Mouse (Mus musculus): ENCODE measurements around the gene Unc13b. TPM values are rescaled to one million over a fixed set of nuclear protein-coding genes. Genes with fewer than 3 reads are reported as not detected.

Gene Unc13b
- total RNA-seq (2014; rRNA removed) = 40.2 and 54.6 TPM in 2 replicates
- 6.3 and 7.9 TPM in 2 replicates for polyA plus RNA-seq (2015; fragmentation: Nextera tagmentation; extraction: Ambion mirVana)

DNA sequence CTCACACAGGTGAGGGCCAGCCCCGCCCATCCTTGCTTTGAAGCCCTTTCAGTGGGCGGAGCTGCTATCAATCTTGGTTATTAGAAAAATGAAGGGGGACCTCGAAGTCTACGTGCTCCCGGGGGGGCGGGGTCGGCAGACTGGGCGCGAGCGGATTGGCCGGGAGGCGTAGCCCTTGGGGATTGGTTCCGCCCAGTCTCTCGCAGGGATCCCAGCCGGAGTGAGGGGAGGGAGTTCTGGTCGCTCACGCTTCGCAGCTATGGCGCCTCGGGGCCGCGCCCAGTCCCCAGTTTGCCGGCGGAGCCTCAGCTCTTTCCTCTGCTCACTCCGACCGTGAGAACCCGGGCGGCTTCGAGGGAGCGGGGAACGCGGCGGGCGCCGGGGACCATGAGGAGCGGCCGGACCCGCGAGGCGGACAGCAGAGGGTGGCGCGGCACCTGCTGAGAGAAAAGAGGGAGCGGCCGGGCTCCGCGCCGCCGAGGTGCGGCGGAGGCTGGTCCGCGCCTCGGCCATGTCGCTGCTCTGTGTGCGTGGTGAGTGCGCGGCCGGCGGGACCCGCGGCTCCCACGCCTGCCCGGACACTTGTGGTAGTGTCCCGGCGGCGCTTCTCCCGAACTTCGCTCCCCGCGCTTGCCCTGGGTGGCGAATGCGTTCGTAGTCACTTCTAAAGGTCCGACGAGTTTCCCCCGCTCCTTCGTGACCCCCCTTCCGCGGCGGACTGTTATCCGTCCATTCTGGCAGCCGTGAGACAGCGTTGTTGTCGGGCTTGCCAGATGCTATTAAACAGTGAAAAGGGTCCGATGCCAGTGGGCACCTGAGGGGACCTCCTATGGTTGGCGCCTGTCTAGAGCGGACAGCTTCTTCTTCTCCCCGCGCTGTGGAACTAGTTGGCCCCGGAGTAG is at the start of gene Unc13b:
Gene Unc13b (plus strand): TSS at position 201 of the 902 bp plus-strand sequence.
- peak within 1 kb of the TSS; percentile 80 for H3K27ac ChIP-seq (ENCODE audit: low read depth, low read length)
- 0 out of 2 replicates have a peak, but pooled peaks have one; percentile 2 for TF ChIP-seq CTCF (IDR thresholded peaks at IDR 0.05)
- under 1% methylated on average over 88 of the region's 90 CpGs for WGBS

GRCm38 (mm10) chr4:43010161-43011038 is 48.4 kb upstream of the Unc13b start, which contains the start of gene Fancg:
Fancg (minus strand) TSS chr4:43010506.
- Histone ChIP-seq H3K27ac (ENCODE audit: low read depth, low read length) (no peak within 1 kb of the TSS), H3K36me3 (ENCODE audit: insufficient read depth, low read length) (no peaks in the 10 kb centered on the region), H3K9me3 (ENCODE audit: low read length) (no peaks in the 10 kb centered on the region), H3K4me2 (ENCODE audit: low read depth, low read length, poor library complexity, severe bottlenecking) (peak within 1 kb of the TSS; percentile 92), H3K27me3 (ENCODE audit: insufficient read depth, low read length) (no peaks in the 10 kb centered on the region), H3K4me3 (ENCODE audit: low read depth, low read length) (peak within 1 kb of the TSS; percentile 72), H3K9ac (replicated peaks; ENCODE audit: low read length, poor library complexity, severe bottlenecking) (peak within 1 kb of the TSS; percentile 55), H3K4me1 (ENCODE audit: insufficient read depth, low read length) (peaks cover 4% of the 10 kb centered on the region; the same call in 1 of the 2 replicates)
- WGBS = under 1% methylated on average over 37 of the region's 37 CpGs
- TF ChIP-seq CTCF (IDR thresholded peaks at IDR 0.05) = no peak
- ATAC-seq (ENCODE audit: low FRiP score) (peak; percentile 85), DNase-seq (ENCODE audit: low spot score) (peak; percentile 83)

More for the DNA sequence above, at the start of gene Unc13b:
- Histone ChIP-seq H3K27me3 (ENCODE audit: insufficient read depth, low read length) (no peaks in the 10 kb centered on the region), H3K9me3 (ENCODE audit: low read length) (no peaks in the 10 kb centered on the region), H3K4me3 (ENCODE audit: low read depth, low read length) (peak within 1 kb of the TSS; percentile 76), H3K9ac (replicated peaks; ENCODE audit: low read length, poor library complexity, severe bottlenecking) (peak within 1 kb of the TSS; percentile 81), H3K4me1 (ENCODE audit: insufficient read depth, low read length) (0 out of 2 replicates have a peak, but pooled peaks cover 2% of the 10 kb centered on the region), H3K4me2 (ENCODE audit: low read depth, low read length, poor library complexity, severe bottlenecking) (peak within 1 kb of the TSS; percentile 71), H3K36me3 (ENCODE audit: insufficient read depth, low read length) (no peaks in the 10 kb centered on the region)
- peak; percentile 97 for ATAC-seq (ENCODE audit: low FRiP score)
- DNase-seq (ENCODE audit: low spot score) = peak; percentile 95

GRCm38 (mm10) chr4:43012091-43012490 is 46.7 kb upstream of the Unc13b start:
- WGBS = 98% methylated on average over 1 of the region's 1 CpGs
- no peak overlapping the region for H3K4me2 ChIP-seq (ENCODE audit: low read depth, low read length, poor library complexity, severe bottlenecking)
- no peak for TF ChIP-seq CTCF (IDR thresholded peaks at IDR 0.05)
- H3K27ac ChIP-seq (ENCODE audit: low read depth, low read length) = no peak overlapping the region
- H3K4me1 ChIP-seq (ENCODE audit: insufficient read depth, low read length) = peaks cover 4% of the 10 kb centered on the region; the same call in 1 of the 2 replicates
- no peak overlapping the region for H3K4me3 ChIP-seq (ENCODE audit: low read depth, low read length)
- H3K27me3 ChIP-seq (ENCODE audit: insufficient read depth, low read length) = no peaks in the 10 kb centered on the region
- H3K9me3 ChIP-seq (ENCODE audit: low read length) = no peaks in the 10 kb centered on the region
- no peak overlapping the region for H3K9ac ChIP-seq (replicated peaks; ENCODE audit: low read length, poor library complexity, severe bottlenecking)
- ATAC-seq (ENCODE audit: low FRiP score) = no peak
- DNase-seq (ENCODE audit: low spot score) = no peak
- no peaks in the 10 kb centered on the region for H3K36me3 ChIP-seq (ENCODE audit: insufficient read depth, low read length)

GRCm38 (mm10) chr4:43018156-43018555 is 40.6 kb upstream of the Unc13b start:
- WGBS = 97% methylated on average over 4 of the region's 4 CpGs
- ATAC-seq (ENCODE audit: low FRiP score) (no peak), DNase-seq (ENCODE audit: low spot score) (no peak)
- no peak overlapping the region for H3K9ac ChIP-seq (replicated peaks; ENCODE audit: low read length, poor library complexity, severe bottlenecking)
- H3K9me3 ChIP-seq (ENCODE audit: low read length) = no peaks in the 10 kb centered on the region
- no peak for TF ChIP-seq CTCF (IDR thresholded peaks at IDR 0.05)
- no peaks in the 10 kb centered on the region for H3K4me1 ChIP-seq (ENCODE audit: insufficient read depth, low read length)
- H3K36me3 ChIP-seq (ENCODE audit: insufficient read depth, low read length) = peaks cover 49% of the 10 kb centered on the region
- no peak overlapping the region for H3K4me2 ChIP-seq (ENCODE audit: low read depth, low read length, poor library complexity, severe bottlenecking)
- H3K27ac ChIP-seq (ENCODE audit: low read depth, low read length) = no peak overlapping the region
- H3K4me3 ChIP-seq (ENCODE audit: low read depth, low read length) = no peak overlapping the region
- no peaks in the 10 kb centered on the region for H3K27me3 ChIP-seq (ENCODE audit: insufficient read depth, low read length)

DNA sequence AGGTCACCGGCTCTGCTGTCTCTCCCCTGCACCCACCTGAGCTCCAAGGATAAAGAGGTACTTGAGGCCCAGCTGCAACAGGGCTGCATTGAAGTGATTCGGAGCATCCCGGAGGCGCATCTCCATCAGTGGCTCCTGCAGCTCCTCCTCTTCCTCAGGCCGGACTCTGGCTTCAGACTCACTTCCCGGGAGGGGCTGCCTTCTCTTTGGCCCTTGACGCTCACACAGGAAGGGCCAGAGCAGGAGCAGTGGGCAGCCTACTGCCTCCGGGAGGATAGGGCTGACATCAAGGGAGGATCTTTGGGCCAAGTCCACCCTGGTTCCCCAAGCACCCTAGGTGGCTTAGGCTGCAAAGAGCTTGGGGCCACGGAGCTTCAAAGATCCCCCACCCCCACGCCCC is 39.6 kb upstream of the Unc13b start:
- no peak overlapping the region for H3K4me3 ChIP-seq (ENCODE audit: low read depth, low read length)
- TF ChIP-seq CTCF (IDR thresholded peaks at IDR 0.05) = no peak
- peaks cover 1% of the 10 kb centered on the region; the same call in 1 of the 2 replicates for H3K4me1 ChIP-seq (ENCODE audit: insufficient read depth, low read length)
- WGBS = 94% methylated on average over 10 of the region's 10 CpGs
- H3K27me3 ChIP-seq (ENCODE audit: insufficient read depth, low read length) = no peaks in the 10 kb centered on the region
- no peak for DNase-seq (ENCODE audit: low spot score)
- no peak overlapping the region for H3K27ac ChIP-seq (ENCODE audit: low read depth, low read length)
- no peak overlapping the region for H3K4me2 ChIP-seq (ENCODE audit: low read depth, low read length, poor library complexity, severe bottlenecking)
- H3K9ac ChIP-seq (replicated peaks; ENCODE audit: low read length, poor library complexity, severe bottlenecking) = no peak overlapping the region
- no peak for ATAC-seq (ENCODE audit: low FRiP score)
- peaks cover 55% of the 10 kb centered on the region for H3K36me3 ChIP-seq (ENCODE audit: insufficient read depth, low read length)
- no peaks in the 10 kb centered on the region for H3K9me3 ChIP-seq (ENCODE audit: low read length)
